Mouse (Mus musculus): ENCODE data around the gene Grhl1.

The Grhl1 gene

DNA sequence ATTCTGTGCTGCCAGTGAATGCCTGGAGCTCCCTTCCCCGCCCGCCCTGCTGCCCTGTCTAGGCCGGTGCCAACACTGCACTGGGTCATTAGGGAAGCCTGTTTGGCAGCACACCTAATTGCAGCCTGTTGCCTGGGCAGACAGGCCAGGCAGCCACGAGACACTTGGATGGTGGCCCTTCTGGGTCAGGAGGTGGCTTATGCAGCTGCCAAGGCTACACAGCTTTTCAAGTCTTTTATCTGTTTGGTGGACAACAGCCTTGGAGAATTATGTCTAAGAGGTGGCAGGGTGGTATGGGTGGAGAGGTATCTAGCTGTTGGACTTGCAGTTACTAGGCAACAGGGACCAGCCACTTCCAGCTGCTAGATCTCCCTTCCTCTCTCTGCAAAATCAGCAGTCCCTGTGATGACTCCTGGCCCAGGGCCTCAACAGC, 70.3 kb downstream of the Grhl1 start:
- DNase-seq (ENCODE audit: low read depth, low spot score): no peak

DNA sequence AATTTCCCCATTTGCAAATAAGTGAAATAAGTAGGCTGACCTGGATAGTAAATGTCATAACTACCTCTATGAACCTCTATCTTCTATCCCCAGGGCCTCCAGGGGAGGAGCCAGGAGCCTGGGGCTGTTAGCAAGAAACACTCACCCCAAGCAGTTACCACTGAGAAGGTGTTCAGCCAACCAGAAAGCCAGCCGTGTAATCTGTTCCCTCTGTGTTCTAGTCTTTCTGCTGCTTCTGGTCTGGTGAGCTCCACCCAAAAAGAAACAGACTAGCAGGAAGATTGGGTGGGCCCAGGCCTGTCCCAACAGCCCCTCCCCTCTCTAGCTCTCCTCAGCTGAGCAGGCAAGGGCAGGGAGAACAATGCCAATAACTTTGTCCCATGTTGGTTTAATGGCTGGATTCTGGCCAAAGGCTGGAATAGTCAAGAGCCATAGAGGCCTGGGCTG, 72.1 kb downstream of the Grhl1 start:
- no peak for DNase-seq (ENCODE audit: low read depth, low spot score)

DNA sequence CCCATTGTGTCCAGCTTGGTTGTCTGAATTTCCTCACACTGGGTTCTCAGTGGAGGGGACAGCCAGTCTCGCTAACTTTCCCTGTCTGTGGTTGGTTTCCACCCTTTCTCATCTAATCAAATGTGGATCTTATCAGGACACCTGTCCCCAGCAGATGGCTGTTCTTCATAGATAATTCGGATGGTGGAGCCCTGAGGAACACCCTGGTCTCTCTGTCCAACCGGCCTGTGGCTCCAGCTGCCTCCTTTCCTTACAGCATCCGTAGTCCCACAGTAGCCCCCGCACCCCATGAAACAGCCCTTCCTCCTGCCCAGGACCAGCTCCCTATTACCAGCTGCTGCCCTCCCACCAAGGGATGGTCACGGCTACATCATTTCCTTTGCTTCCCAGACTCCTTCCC, 73.8 kb downstream of the Grhl1 start:
- DNase-seq (ENCODE audit: low read depth, low spot score): no peak

DNA sequence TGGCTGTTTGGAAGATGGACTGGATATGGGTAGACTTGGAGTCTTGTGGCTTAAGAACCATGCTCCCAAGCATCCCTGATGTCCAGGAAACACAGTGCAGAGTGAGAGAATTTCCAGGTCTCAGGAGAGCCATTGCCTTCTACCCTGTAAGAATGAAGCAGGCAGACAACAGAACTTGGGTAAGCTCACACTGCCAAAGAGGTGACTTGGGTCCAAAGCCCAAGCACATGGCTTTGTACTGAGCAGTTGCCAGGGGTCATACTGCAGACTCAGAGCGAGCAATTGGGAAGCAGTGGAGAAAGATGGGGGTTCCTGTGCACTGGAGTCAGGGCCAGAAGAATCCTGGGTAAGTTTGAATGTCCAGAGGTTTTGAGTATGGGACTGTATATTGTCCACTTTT, 76.0 kb downstream of the Grhl1 start:
- DNase-seq (ENCODE audit: low read depth, low spot score): no peak

DNA sequence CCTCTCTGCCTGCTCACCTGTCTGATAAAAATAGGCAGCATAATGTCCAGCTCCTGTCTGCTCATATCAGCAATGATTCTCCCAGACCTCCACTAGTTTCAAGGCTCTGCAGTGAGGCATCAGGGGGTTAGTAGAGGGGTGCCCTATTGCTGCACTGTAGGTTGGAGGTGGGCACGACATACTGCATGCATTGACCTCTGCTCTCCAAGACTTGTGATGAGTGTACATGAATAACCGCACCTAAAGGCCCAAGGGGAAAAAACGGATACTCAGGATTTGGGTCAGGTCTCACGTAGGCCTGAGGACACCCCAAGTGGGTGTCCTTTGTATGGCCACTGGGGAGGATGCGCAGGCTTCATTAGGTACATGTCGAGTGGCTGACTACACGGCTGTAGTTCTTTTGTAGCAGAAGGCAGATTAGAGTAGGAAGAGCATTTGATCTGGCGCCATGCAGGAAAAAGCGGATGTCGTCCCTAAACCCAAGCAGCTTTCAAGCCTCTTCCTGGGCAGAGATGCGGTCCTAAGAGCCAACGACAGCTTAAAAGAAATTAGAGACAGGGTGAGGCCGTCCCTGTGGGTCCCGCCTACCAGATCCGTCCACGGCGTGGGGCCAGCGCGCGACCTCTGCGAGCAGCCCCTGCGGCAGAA, 78.5 kb downstream of the Grhl1 start:
- DNase-seq (ENCODE audit: low read depth, low spot score): no peak

DNA sequence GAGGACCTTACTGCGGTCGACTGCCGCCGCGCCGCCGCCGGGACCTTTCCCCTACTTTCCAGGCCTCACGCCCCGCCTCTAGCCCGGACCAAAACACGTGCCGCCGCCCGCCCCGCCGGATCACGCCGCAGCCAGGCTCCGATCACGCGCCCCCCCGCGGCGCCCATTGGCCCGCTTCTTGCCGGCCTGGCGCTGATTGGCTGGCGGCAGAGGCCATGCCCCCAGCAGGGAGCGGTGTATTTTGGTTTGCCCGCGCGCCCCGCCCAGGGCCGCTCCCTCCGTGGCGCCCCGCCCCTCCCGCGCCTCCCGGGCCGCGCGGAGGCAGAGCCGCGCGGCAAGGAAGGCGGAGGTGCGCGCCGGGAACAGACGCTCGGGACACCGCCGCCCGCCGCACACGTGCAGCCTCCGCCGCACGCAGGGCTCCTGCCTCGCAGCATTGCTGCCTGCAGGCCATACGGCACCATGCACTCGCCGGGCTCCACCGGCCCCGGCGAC, 79.0 kb downstream of the Grhl1 start, which contains the start of gene Klf11:
Gene Klf11, plus strand, starts transcription at position 212 of the 495 bp plus-strand sequence.
- DNase-seq (ENCODE audit: low read depth, low spot score): peak; percentile 96

DNA sequence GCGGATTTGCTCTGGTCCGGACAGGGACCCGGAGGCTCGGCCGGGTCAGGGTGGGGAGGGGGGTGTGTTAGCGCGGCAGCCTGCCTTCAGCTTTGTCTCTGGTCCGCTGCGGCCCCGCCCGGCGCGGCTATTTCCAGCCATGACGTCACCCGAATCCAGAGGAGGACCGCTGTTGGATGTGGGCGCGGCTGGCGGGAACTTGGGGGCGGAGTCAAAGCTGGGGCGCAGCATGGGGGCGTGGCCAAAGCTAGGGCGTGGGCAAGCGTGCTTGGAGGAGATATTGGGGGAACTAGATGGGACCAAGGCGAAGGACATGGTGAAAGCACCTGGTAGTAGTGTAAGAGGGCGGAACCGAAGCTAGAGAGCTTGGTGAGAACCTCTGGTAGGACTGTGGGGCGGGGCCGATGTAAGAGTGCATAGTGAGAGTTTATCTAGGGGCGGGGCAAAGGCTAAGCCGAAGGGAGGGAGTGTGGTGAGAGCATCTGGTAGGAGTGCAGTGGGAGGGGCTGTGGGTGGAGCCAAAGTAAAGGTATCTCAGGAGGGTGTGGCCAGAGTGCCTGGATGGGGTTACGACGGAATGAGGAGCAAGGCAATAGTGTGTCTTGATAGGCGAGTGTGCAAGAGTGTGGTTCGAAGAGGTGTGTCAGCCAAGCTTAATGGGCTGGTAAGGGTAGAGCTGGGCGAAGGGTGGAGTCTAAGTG, 79.7 kb downstream of the Grhl1 start:
- DNase-seq (ENCODE audit: low read depth, low spot score): peak; percentile 94

DNA sequence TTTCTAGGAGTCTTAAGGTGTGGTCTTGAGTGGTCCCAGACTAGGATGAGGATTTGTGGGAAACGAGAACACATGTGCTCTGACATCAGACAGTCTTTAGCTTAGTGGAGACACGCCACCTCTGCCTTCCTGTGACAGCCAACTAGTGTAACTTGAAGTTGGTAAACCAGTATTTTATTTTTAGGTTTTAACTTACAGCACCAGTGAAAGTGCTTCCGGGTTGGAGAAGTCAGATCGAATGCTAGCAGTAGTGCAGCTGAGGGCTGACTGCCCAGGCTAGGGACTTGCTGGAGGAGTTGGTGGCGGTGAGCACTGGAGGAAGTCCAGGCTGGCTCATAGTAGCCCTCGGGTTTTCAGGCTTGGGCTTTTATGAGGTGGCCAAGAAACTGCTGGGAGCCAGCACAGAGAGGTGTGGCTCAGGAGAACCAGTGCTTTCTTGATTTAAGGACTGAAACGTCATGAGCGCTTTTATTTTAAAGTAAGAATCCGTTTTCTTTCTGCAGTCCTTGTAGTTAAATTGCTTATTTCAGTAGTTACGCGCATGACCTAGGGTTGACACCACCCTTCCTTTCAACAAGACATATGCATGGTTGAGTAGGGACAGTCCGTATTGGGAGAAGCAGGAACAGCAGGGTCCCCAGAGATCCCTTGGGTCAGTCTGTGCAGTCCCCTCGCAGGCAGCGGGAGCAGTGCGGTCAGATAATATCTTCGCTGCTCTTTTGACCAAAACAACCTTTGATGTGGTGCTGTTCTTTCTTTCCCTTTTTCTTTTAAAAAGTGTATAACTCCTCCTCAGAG, 82.2 kb downstream of the Grhl1 start:
- DNase-seq (ENCODE audit: low read depth, low spot score): no peak

DNA sequence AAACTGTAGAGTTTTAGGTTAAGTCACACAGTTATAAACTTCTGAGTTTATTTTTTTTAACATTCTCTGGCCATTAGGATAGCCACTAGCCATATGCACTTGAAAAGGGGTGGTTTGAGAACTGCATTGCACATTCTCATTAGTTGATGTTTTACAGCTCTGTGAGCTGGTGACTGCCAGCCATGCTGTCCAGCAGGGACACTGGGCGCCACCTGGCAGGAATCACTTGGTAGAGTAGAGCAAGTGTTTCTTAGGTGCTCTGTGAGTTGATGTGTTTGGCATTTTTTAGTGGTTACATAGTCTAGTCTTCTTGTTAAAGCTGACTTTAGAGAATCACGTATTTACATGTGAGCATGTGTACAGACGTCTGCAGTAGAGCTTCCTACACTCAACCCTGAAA, 84.4 kb downstream of the Grhl1 start:
- no peak for DNase-seq (ENCODE audit: low read depth, low spot score)

DNA sequence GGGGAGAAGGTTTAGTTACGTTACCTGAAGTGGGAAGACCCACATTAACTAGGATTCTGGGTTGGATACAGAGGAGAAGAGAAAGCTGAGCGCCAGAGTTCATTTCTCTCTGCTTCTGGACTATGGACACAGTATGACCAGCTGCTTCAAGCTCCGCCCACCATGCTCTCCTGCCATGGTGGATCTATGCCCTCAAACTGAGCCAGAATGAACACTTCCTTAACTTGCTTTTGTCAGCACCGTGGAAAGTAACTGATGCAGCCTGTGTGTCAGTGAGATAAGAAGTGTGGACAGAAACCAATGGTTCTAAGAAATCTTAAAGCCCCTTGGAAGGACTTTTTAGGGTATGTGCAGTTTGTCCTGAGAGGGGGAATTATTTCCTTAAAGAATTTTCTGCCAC, 86.9 kb downstream of the Grhl1 start:
- no peak for DNase-seq (ENCODE audit: low read depth, low spot score)

DNA sequence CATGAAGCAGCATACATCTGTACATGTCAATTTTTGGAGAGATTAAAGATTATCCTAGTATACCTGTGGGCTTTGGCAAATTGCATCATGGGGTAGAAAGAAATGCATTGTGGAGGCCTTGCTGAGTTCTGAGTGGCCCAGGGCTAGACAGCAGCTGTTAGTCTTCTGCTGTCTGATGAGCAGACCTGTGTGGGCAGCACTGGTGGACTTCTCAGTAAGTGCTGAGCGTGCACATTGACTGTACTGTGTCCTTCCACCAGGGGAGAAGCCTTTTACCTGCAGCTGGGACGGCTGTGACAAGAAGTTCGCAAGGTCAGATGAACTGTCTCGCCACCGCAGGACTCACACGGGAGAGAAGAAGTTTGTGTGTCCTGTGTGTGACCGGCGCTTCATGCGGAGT, 87.8 kb downstream of the Grhl1 start:
- DNase-seq (ENCODE audit: low read depth, low spot score): no peak

DNA sequence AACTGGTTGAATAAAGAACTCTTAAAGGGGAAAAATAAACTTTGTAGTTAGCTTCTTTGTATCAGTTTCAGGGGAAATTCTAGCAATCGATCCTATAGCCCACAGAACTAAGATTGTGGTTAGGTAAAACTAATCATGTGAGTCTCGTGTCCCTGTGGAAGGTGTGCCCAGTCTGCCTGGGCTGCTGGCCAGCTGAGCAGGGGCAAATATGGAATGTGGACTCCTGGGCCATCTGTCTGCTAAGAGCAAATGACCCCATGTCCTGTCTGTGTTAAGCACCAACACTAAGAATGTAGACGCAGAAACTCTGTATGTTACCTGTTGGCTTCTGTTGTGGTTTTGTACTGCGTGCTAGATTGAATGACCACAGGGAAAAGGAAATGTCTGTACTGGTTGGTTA, 89.0 kb downstream of the Grhl1 start:
- DNase-seq (ENCODE audit: low read depth, low spot score): no peak

DNA sequence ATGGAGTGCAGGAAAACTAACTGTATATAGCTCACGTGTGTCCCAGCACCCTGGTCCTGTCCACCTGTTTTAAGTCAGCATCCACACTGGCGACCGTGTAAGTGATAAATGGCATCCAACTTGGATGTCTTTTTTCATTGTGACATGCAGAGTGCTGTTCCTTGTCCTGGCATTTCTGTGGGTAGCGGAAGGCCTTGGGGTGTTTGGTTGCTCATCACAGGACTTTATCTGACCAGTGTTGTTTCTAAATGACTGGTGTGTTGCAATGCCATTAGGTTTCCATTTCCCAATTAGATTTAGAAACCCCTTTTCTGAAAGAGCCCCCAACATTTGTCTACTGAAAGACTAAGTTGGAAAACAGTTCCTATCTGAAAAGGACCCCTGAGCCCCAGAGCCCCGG, 90.0 kb downstream of the Grhl1 start:
- DNase-seq (ENCODE audit: low read depth, low spot score): no peak

Measured in skeletal muscle tissue, adult 2 months (tissue).